Mouse (Mus musculus): ENCODE measurements around the gene Armh4.
"Not testable (repeated sequence)": the region's sequence is repeated elsewhere in the genome, so short reads cannot be mapped to it uniquely, and the experiment has no call there.

- not testable (repeated sequence) for TF ChIP-seq CTCF (IDR thresholded peaks at IDR 0.05; ENCODE audit: borderline replicate concordance, insufficient read depth, low read length); POLR2A (IDR thresholded peaks at IDR 0.05; ENCODE audit: low read depth, low read length)
These were observed 35.6 kb upstream of the Armh4 start for GRCm38 (mm10) chr14:49818713-49819208.

Data from embryonic fibroblast, embryonic 13.5 days (primary cell).